Mouse (Mus musculus) thymus, adult 2 months (tissue): ENCODE data around the gene Pcnx2. TPM values are rescaled to one million over a fixed set of nuclear protein-coding genes. Genes with fewer than 3 reads are reported as not detected.
A peak's percentile ranks its signal among the peaks of the same experiment; 100 is the strongest.

Experiments
- DNase-seq: peaks from one replicate; pipeline ENCODE4 v3.0.0; 2021
- H3K27ac ChIP-seq: fragments of 200-500 bp; 2 replicates; pipeline ENCODE4 v1.5.1; 2012; ENCODE audit warnings: low read length, control low read depth; ENCODE audit not compliant: control insufficient read depth, insufficient read depth
- H3K27me3 ChIP-seq: fragments of 200-500 bp; 2 replicates; pipeline ENCODE4 v1.6.1; 2012; ENCODE audit warnings: mild to moderate bottlenecking, low read length, moderate library complexity, mixed read lengths; ENCODE audit not compliant: control insufficient read depth, insufficient read depth
- H3K36me3 ChIP-seq: fragments of 200-500 bp; 2 replicates; pipeline ENCODE4 v1.6.1; 2012; ENCODE audit warnings: mild to moderate bottlenecking, low read length, moderate library complexity; ENCODE audit not compliant: control insufficient read depth, insufficient read depth
- H3K4me1 ChIP-seq: fragments of 200-500 bp; replicated peaks from 2 replicates; pipeline ENCODE4 v1.6.1; 2012; ENCODE audit warnings: low read length; ENCODE audit not compliant: control insufficient read depth, insufficient read depth
- H3K4me3 ChIP-seq: fragments of 200-500 bp; 2 replicates; pipeline ENCODE4 v1.5.1; 2012; ENCODE audit warnings: mild to moderate bottlenecking, low read length, control low read depth, moderate library complexity; ENCODE audit not compliant: control insufficient read depth, insufficient read depth
- CTCF ChIP-seq: fragments of 200-500 bp; IDR thresholded peaks from 2 replicates; pipeline ENCODE4 v1.5.1; 2012; ENCODE audit warnings: mild to moderate bottlenecking, control low read depth, low read length, moderate library complexity, borderline replicate concordance; ENCODE audit not compliant: control insufficient read depth, poor library complexity, insufficient read depth; ENCODE audit errors: extremely low read depth
- POLR2A ChIP-seq: fragments of 200-500 bp; IDR thresholded peaks from 2 replicates; pipeline ENCODE4 v1.6.1; 2012; ENCODE audit warnings: mild to moderate bottlenecking, low read length, control low read depth, moderate library complexity; ENCODE audit not compliant: control insufficient read depth, poor library complexity, insufficient read depth; ENCODE audit errors: extremely low read depth
- WGBS: fragments of 180-500 bp; shearing (Covaris S2); methylation state at CpG from one replicate; pipeline ENCODE4 v1.1.7; 2018; 5-methylcytosine and 5-hydroxymethylcytosine counted together
- polyA plus RNA-seq: library from polyadenylated mRNA; depleted of rRNA; stranded (reverse); fragments of >200 nt; gene quantifications from 2 replicates; pipeline ENCODE4 v1.2.3, GENCODE M21; 2012

The Pcnx2 gene
- polyA plus RNA-seq, 1 experiment = 0.34 TPM

- no peaks in the 10 kb centered on the region for H3K4me1 ChIP-seq
- no peak overlapping the region for H3K4me3 ChIP-seq
- H3K27ac ChIP-seq = no peak overlapping the region
- H3K36me3 ChIP-seq = no peaks in the 10 kb centered on the region
- no peaks in the 10 kb centered on the region; the same call in 1 of the 2 replicates for H3K27me3 ChIP-seq
- TF ChIP-seq CTCF (no peak), POLR2A (no peak)
- no peak for DNase-seq
- WGBS = 88% methylated on average over 3 of the region's 3 CpGs
These were observed 4.4 kb upstream of the Pcnx2 start for GRCm38 (mm10) chr8:125902521-125902920.

DNA sequence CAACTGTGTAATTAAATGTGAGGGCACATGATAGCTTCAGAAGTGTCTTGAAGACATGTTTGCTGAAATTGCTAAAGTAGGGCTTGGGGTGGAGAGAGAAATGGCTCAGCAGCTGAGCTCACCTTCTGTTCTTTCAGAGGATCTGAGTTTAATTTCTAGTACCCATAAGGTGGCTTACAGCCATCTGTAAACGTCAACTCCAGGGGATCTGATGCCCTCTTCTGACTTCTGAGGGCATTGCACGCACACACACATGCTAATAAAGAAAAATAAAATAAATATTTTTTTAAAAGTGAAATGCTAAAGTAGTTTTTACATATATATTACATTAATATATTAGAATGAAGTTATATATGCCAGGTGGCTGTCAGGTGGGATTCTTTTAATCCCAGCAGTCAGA lies 3.0 kb upstream of the Pcnx2 start:
- H3K27ac ChIP-seq = no peak overlapping the region
- no peak for TF ChIP-seq CTCF
- TF ChIP-seq POLR2A = no peak
- no peaks in the 10 kb centered on the region for H3K4me1 ChIP-seq
- WGBS = 44% methylated on average over 2 of the region's 2 CpGs
- no peaks in the 10 kb centered on the region for H3K36me3 ChIP-seq
- no peak for DNase-seq
- no peaks in the 10 kb centered on the region; the same call in 1 of the 2 replicates for H3K27me3 ChIP-seq
- H3K4me3 ChIP-seq = no peak overlapping the region

GRCm38 (mm10) chr8:125898899-125899298 lies 782 bp upstream of the Pcnx2 start:
- H3K4me3 ChIP-seq = no peak overlapping the region
- TF ChIP-seq CTCF = no peak
- no peak for TF ChIP-seq POLR2A
- H3K4me1 ChIP-seq = no peaks in the 10 kb centered on the region
- H3K27ac ChIP-seq = no peak overlapping the region
- H3K27me3 ChIP-seq = no peaks in the 10 kb centered on the region; the same call in 1 of the 2 replicates
- peak; percentile 20 for DNase-seq
- 2% methylated on average over 6 of the region's 6 CpGs for WGBS
- no peaks in the 10 kb centered on the region for H3K36me3 ChIP-seq

- Histone ChIP-seq H3K27ac (no peak overlapping the region), H3K4me3 (no peak overlapping the region), H3K27me3 (no peaks in the 10 kb centered on the region; the same call in 1 of the 2 replicates), H3K36me3 (no peaks in the 10 kb centered on the region), H3K4me1 (no peaks in the 10 kb centered on the region)
- TF ChIP-seq CTCF (no peak), POLR2A (no peak)
- 75% methylated on average over 11 of the region's 11 CpGs for WGBS
- no peak for DNase-seq
These were observed 729 bp downstream of the Pcnx2 start for GRCm38 (mm10) chr8:125897388-125897787.

GRCm38 (mm10) chr8:125889920-125890319 lies 8.2 kb downstream of the Pcnx2 start:
- Histone ChIP-seq H3K4me3 (no peak overlapping the region), H3K4me1 (no peaks in the 10 kb centered on the region), H3K36me3 (no peaks in the 10 kb centered on the region), H3K27me3 (no peaks in the 10 kb centered on the region), H3K27ac (no peak overlapping the region)
- DNase-seq = no peak
- 88% methylated on average over 3 of the region's 3 CpGs for WGBS
- TF ChIP-seq POLR2A = no peak
- TF ChIP-seq CTCF = no peak

GRCm38 (mm10) chr8:125887549-125887948 lies 10.6 kb downstream of the Pcnx2 start:
- TF ChIP-seq CTCF (no peak), POLR2A (no peak)
- Histone ChIP-seq H3K4me1 (no peaks in the 10 kb centered on the region), H3K27me3 (no peaks in the 10 kb centered on the region), H3K27ac (no peak overlapping the region), H3K4me3 (no peak overlapping the region), H3K36me3 (no peaks in the 10 kb centered on the region)
- 28% methylated on average over 9 of the region's 9 CpGs for WGBS
- DNase-seq = no peak

DNA sequence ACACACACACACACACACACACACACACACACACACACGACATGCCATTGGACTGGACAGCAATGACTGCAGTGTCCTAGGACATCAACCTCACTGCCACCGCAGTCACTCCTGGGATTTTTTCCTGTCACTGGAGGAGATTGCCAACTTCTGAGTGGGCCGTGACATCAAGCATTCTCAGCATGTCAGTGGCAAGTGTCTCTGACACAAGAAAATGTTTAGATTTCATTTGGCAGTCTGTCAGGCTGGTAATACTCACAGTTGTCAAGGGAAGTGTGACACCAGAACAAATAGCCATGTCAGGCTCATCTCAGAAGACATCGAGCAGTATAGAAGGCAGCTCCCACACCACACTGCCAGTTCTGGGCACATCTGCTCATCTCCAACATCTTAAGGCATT lies 17.7 kb downstream of the Pcnx2 start:
- H3K4me3 ChIP-seq = no peak overlapping the region
- no peaks in the 10 kb centered on the region for H3K27me3 ChIP-seq
- DNase-seq = no peak
- 90% methylated on average over 4 of the region's 4 CpGs for WGBS
- no peak overlapping the region for H3K27ac ChIP-seq
- TF ChIP-seq CTCF (no peak), POLR2A (no peak)
- H3K36me3 ChIP-seq = no peaks in the 10 kb centered on the region
- H3K4me1 ChIP-seq = no peaks in the 10 kb centered on the region
